Mouse (Mus musculus) spleen, adult 2 months (tissue): ENCODE measurements at regions not wholly inside any gene's neighbourhood (a gene's known extent, or its start where the extent isn't known, plus 50 kb on each side); places are given as distances from the start of the nearest gene placed in this dataset.

ENCODE experiments used
- DNase-seq, 2 experiments: peaks; one replicate each; pipeline versions ENCODE4 v3.0.0 to v3.0.0-alpha.2; 2012 to 2021; ENCODE audit warnings: low spot score in 2 of 2, low read depth in 1 of 2
- H3K27ac ChIP-seq: fragments of 200-500 bp; 2 replicates; pipeline ENCODE4 v1.5.1; 2012; ENCODE audit warnings: low read length, inconsistent platforms; ENCODE audit not compliant: insufficient read depth
- H3K27me3 ChIP-seq: fragments of 200-500 bp; 2 replicates; pipeline ENCODE4 v1.6.1; 2012; ENCODE audit warnings: mild to moderate bottlenecking, moderate library complexity, low read length, inconsistent platforms; ENCODE audit not compliant: control insufficient read depth, insufficient read depth
- H3K36me3 ChIP-seq: fragments of 200-500 bp; 2 replicates; pipeline ENCODE4 v1.6.1; 2012; ENCODE audit warnings: mild to moderate bottlenecking, low read length, inconsistent platforms; ENCODE audit not compliant: control insufficient read depth, insufficient read depth
- H3K4me1 ChIP-seq: fragments of 200-500 bp; 2 replicates; pipeline ENCODE4 v1.6.1; 2011; ENCODE audit warnings: inconsistent platforms; ENCODE audit not compliant: control insufficient read depth, insufficient read depth, insufficient read length
- H3K4me3 ChIP-seq: fragments of 200-500 bp; 2 replicates; pipeline ENCODE4 v1.5.1; 2011; ENCODE audit warnings: mild to moderate bottlenecking, inconsistent platforms; ENCODE audit not compliant: insufficient read depth, insufficient read length; ENCODE audit errors: extremely low read depth
- CTCF ChIP-seq: fragments of 200-500 bp; IDR thresholded peaks from 2 replicates; pipeline ENCODE4 v1.5.1; 2011; ENCODE audit warnings: mild to moderate bottlenecking, inconsistent platforms; ENCODE audit not compliant: insufficient read depth, insufficient read length, insufficient replicate concordance; ENCODE audit errors: extremely low read depth
- POLR2A ChIP-seq: fragments of 200-500 bp; IDR thresholded peaks from 2 replicates; pipeline ENCODE4 v1.6.1; 2011; ENCODE audit warnings: low read depth, low read length, inconsistent platforms
- WGBS: fragments of 180-500 bp; shearing (Covaris S2); methylation state at CpG from one replicate; pipeline ENCODE4 v1.1.7; 2018; 5-methylcytosine and 5-hydroxymethylcytosine counted together

DNA sequence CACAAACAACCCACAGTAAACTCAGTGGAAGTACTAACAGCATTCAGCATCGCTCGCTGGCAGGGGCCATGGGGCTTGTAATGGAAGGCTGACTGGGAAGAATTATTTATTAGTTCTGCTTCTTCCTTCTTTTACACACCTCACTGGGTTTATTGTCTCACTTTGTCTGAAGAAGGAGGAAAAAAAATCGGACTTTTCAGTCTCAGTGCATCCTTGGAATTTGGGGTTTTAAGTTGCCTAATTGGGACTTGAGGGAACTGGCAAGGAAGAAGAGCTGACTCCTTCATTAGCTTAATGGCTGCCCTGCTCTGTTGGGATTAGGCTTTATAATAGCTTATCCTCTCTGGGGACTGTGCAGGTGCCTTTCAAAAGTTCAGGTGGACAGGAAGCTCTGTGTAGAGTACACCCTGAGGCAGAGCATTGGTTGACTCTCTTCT, 54.4 kb upstream of the Krr1 start:
- WGBS: 79% methylated on average over 3 of the region's 3 CpGs
- no peak for TF ChIP-seq POLR2A
- TF ChIP-seq CTCF: no peak

DNA sequence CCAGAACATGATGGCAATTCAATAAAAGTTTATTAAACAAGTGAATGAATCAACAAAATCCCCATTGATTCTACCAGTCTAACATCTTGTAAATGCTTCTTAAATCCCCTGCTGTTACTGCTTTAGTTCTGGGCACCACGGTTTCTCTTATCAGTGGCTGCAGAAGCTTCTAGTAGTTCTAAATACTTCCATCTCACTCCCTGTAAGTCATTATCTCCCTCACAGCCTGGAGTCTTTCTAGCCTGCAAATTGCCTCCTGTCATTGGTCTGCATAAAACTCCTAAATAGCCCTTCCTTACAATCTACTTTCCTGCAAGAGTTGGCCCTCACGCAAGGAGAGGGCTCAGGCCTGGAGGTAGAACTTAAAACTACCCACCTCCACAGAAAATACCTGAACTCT, 53.0 kb upstream of the Krr1 start:
- no peak for DNase-seq
- 78% methylated on average over 2 of the region's 2 CpGs for WGBS
- TF ChIP-seq CTCF: no peak
- TF ChIP-seq POLR2A: no peak

More for the DNA sequence above, 54.4 kb upstream of the Krr1 start:
- DNase-seq: no peak
- Histone ChIP-seq H3K4me3 (no peak overlapping the region), H3K36me3 (no peaks in the 10 kb centered on the region), H3K27ac (no peak overlapping the region), H3K4me1 (no peaks in the 10 kb centered on the region), H3K27me3 (no peaks in the 10 kb centered on the region)

DNA sequence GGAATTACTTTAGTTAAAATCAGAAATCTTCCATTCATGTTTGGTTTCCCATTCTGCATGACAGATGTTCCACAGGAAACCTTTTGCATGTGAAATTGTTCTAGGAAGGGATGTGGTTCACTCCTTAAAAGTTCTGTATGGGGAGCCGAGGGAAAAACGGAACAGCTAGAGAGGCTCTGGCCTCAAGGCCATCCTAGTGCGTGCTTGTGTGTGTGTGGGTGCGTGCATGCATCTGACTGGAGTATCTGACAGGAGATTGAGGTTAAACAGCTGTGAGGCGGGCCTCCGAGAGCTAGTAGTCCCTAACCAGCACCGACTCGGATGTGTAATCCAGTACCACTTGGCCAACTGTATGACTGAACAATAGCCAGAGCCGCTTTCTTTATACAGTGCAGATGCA, 51.0 kb upstream of the Krr1 start:
- H3K4me1 ChIP-seq: no peaks in the 10 kb centered on the region; the same call in 1 of the 2 replicates
- H3K36me3 ChIP-seq: no peaks in the 10 kb centered on the region
- H3K27ac ChIP-seq: no peak overlapping the region
- WGBS: 82% methylated on average over 9 of the region's 9 CpGs
- no peaks in the 10 kb centered on the region for H3K27me3 ChIP-seq
- DNase-seq: no peak
- TF ChIP-seq POLR2A: no peak
- no peak overlapping the region for H3K4me3 ChIP-seq

More for the DNA sequence above, 53.0 kb upstream of the Krr1 start:
- Histone ChIP-seq H3K4me3 (no peak overlapping the region), H3K27me3 (no peaks in the 10 kb centered on the region), H3K36me3 (no peaks in the 10 kb centered on the region), H3K27ac (no peak overlapping the region), H3K4me1 (no peaks in the 10 kb centered on the region; the same call in 1 of the 2 replicates)
